Mouse (Mus musculus): Measurements from ENCODE around the gene Ypel4. TPM values are rescaled to one million over a fixed set of nuclear protein-coding genes. Genes with fewer than 3 reads are reported as not detected.

Ypel4 gene
- total RNA-seq, 2 experiments from 2014 or later, result 1.2 TPM

Small RNA genes lying within 50 kb of the gene (microRNA-seq; reads per million reads assigned to microRNA genes)
- gene Mir130a (ENCODE audit: borderline number of aligned reads in 2 of 2), result 3,933 to 4,151 reads per million in 2 experiments

Other genes starting within 250 kb of the Ypel4 start
- gene Ctnnd1, start 83.3 kb upstream of the Ypel4 start, total RNA-seq (2021), result 10 to 100 TPM; 63.0 to 69.4 TPM
- under 1 TPM in 1 of 2 experiments, not detected in 1; 0.08 TPM for gene Btbd18, start 75.0 kb upstream of the Ypel4 start, total RNA-seq (2021)
- gene Selenoh, start 63.3 kb upstream of the Ypel4 start, total RNA-seq (2021), result 10 to 100 TPM; 26.2 to 29.6 TPM
- 1 to 10 TPM; 3.3 to 8.3 TPM for gene Gm28635, start 56.0 kb upstream of the Ypel4 start, total RNA-seq (2021)
- 10 to 100 TPM; 11.7 to 12.2 TPM for gene Med19, start 55.7 kb upstream of the Ypel4 start, total RNA-seq (2021)
- gene Tmx2, start 54.9 kb upstream of the Ypel4 start, total RNA-seq (2021), result 100 to 1,000 TPM; 100 to 134 TPM
- gene Zdhhc5, start 18.9 kb upstream of the Ypel4 start, total RNA-seq (2021), result 10 to 100 TPM; 62.4 to 63.4 TPM
- gene Clp1, start 6.7 kb upstream of the Ypel4 start, total RNA-seq (2021), result 1 to 10 TPM; 6.1 to 6.2 TPM
- gene Gm19426, start 9.6 kb downstream of the Ypel4 start, total RNA-seq (2021), result 1 to 10 TPM; 1.1 to 1.4 TPM
- 10 to 100 TPM; 81.1 to 84.3 TPM for gene Serping1, start 41.4 kb downstream of the Ypel4 start, total RNA-seq (2021)
- gene Ube2l6, start 64.8 kb downstream of the Ypel4 start, total RNA-seq (2021), result 10 to 100 TPM; 36.0 to 38.6 TPM
- gene Smtnl1, start 88.6 kb downstream of the Ypel4 start, total RNA-seq (2021), result not detected
- gene Timm10, start 92.9 kb downstream of the Ypel4 start, total RNA-seq (2021), result 100 to 1,000 TPM; 105 to 106 TPM
- gene Slc43a1, start 104.8 kb downstream of the Ypel4 start, total RNA-seq (2021), result 1 to 10 TPM; 2.1 to 2.5 TPM
- gene Rtn4rl2, start 152.7 kb downstream of the Ypel4 start, total RNA-seq (2021), result 1 to 10 TPM; 2.6 to 3.2 TPM
- gene Slc43a3, start 202.5 kb downstream of the Ypel4 start, total RNA-seq (2021), result 100 to 1,000 TPM in 1 of 2 experiments, 10 to 100 TPM in 1; 58.7 to 102 TPM
- not detected for gene Prg2, start 246.4 kb downstream of the Ypel4 start, total RNA-seq (2021)